Mouse (Mus musculus): Measurements from ENCODE around the gene Fkbp10. TPM values are rescaled to one million over a fixed set of nuclear protein-coding genes. Genes with fewer than 3 reads are reported as not detected.

The Fkbp10 gene
- polyA plus RNA-seq, 1 experiment from 2014 or later, result 106 TPM

- Histone ChIP-seq H3K27ac (ENCODE audit: low read length) (peak overlapping the region; percentile 90), H3K9ac (replicated peaks; ENCODE audit: low read depth, low read length) (peak overlapping the region; percentile 67), H3K4me2 (replicated peaks; ENCODE audit: low read depth, low read length) (peak overlapping the region; percentile 78), H3K9me3 (ENCODE audit: control insufficient read depth, low read depth, low read length) (no peaks in the 10 kb centered on the region), H3K27me3 (ENCODE audit: control insufficient read depth, insufficient read depth, low read length) (no peaks in the 10 kb centered on the region), H3K36me3 (ENCODE audit: control insufficient read depth, insufficient read depth, low read length) (no peaks in the 10 kb centered on the region), H3K4me1 (ENCODE audit: control insufficient read depth, insufficient read depth, low read length) (peaks cover 55% of the 10 kb centered on the region), H3K4me3 (ENCODE audit: low read depth, low read length) (peak overlapping the region; percentile 76)
- ATAC-seq (ENCODE audit: insufficient number of reproducible peaks, insufficient read depth, low FRiP score, low read depth), result no peak
- WGBS, result 21% methylated on average over 17 of the region's 17 CpGs
Observed at GRCm38 (mm10) chr11:100395861-100396631, 19.5 kb upstream of the Fkbp10 start.

GRCm38 (mm10) chr11:100396886-100397599, 18.5 kb upstream of the Fkbp10 start:
- Histone ChIP-seq H3K4me2 (replicated peaks; ENCODE audit: low read depth, low read length) (peak overlapping the region; percentile 78), H3K4me1 (ENCODE audit: control insufficient read depth, insufficient read depth, low read length) (peaks cover 51% of the 10 kb centered on the region), H3K27me3 (ENCODE audit: control insufficient read depth, insufficient read depth, low read length) (no peaks in the 10 kb centered on the region), H3K9me3 (ENCODE audit: control insufficient read depth, low read depth, low read length) (no peaks in the 10 kb centered on the region), H3K9ac (replicated peaks; ENCODE audit: low read depth, low read length) (peak overlapping the region; percentile 67), H3K27ac (ENCODE audit: low read length) (peak overlapping the region; percentile 90), H3K4me3 (ENCODE audit: low read depth, low read length) (peak overlapping the region; percentile 76), H3K36me3 (ENCODE audit: control insufficient read depth, insufficient read depth, low read length) (no peaks in the 10 kb centered on the region)
- peak; percentile 8; the same call in 1 of the 2 replicates for ATAC-seq (ENCODE audit: insufficient number of reproducible peaks, insufficient read depth, low FRiP score, low read depth)
- 2% methylated on average over 42 of the region's 42 CpGs for WGBS

GRCm38 (mm10) chr11:100397600-100398389, 17.7 kb upstream of the Fkbp10 start, which contains the start of gene Jup:
Jup (minus strand) TSS chr11:100397763.
- Histone ChIP-seq H3K9me3 (ENCODE audit: control insufficient read depth, low read depth, low read length) (no peaks in the 10 kb centered on the region), H3K36me3 (ENCODE audit: control insufficient read depth, insufficient read depth, low read length) (no peaks in the 10 kb centered on the region), H3K4me2 (replicated peaks; ENCODE audit: low read depth, low read length) (peak within 1 kb of the TSS; percentile 78), H3K4me1 (ENCODE audit: control insufficient read depth, insufficient read depth, low read length) (peaks cover 51% of the 10 kb centered on the region), H3K9ac (replicated peaks; ENCODE audit: low read depth, low read length) (peak within 1 kb of the TSS; percentile 67), H3K27ac (ENCODE audit: low read length) (peak within 1 kb of the TSS; percentile 90), H3K4me3 (ENCODE audit: low read depth, low read length) (peak within 1 kb of the TSS; percentile 76), H3K27me3 (ENCODE audit: control insufficient read depth, insufficient read depth, low read length) (no peaks in the 10 kb centered on the region)
- ATAC-seq (ENCODE audit: insufficient number of reproducible peaks, insufficient read depth, low FRiP score, low read depth), result peak; percentile 98
- WGBS, result under 1% methylated on average over 37 of the region's 37 CpGs

GRCm38 (mm10) chr11:100398517-100398916, 17.0 kb upstream of the Fkbp10 start:
- Histone ChIP-seq H3K27ac (ENCODE audit: low read length) (peak overlapping the region; percentile 3; the same call in 1 of the 2 replicates), H3K9ac (replicated peaks; ENCODE audit: low read depth, low read length) (no peak overlapping the region), H3K9me3 (ENCODE audit: control insufficient read depth, low read depth, low read length) (no peaks in the 10 kb centered on the region), H3K4me2 (replicated peaks; ENCODE audit: low read depth, low read length) (peak overlapping the region; percentile 35; the same call in 1 of the 2 replicates), H3K36me3 (ENCODE audit: control insufficient read depth, insufficient read depth, low read length) (no peaks in the 10 kb centered on the region), H3K4me1 (ENCODE audit: control insufficient read depth, insufficient read depth, low read length) (peaks cover 50% of the 10 kb centered on the region), H3K4me3 (ENCODE audit: low read depth, low read length) (peak overlapping the region; percentile 76; the same call in 1 of the 2 replicates), H3K27me3 (ENCODE audit: control insufficient read depth, insufficient read depth, low read length) (no peaks in the 10 kb centered on the region)
- WGBS, result 91% methylated on average over 7 of the region's 7 CpGs
- no peak for ATAC-seq (ENCODE audit: insufficient number of reproducible peaks, insufficient read depth, low FRiP score, low read depth)

GRCm38 (mm10) chr11:100399320-100399719, 16.2 kb upstream of the Fkbp10 start:
- Histone ChIP-seq H3K36me3 (ENCODE audit: control insufficient read depth, insufficient read depth, low read length) (no peaks in the 10 kb centered on the region), H3K27me3 (ENCODE audit: control insufficient read depth, insufficient read depth, low read length) (no peaks in the 10 kb centered on the region), H3K4me3 (ENCODE audit: low read depth, low read length) (no peak overlapping the region), H3K4me2 (replicated peaks; ENCODE audit: low read depth, low read length) (no peak overlapping the region), H3K9ac (replicated peaks; ENCODE audit: low read depth, low read length) (no peak overlapping the region; the same call in 1 of the 2 replicates), H3K9me3 (ENCODE audit: control insufficient read depth, low read depth, low read length) (no peaks in the 10 kb centered on the region), H3K4me1 (ENCODE audit: control insufficient read depth, insufficient read depth, low read length) (peaks cover 48% of the 10 kb centered on the region), H3K27ac (ENCODE audit: low read length) (no peak overlapping the region)
- no peak for ATAC-seq (ENCODE audit: insufficient number of reproducible peaks, insufficient read depth, low FRiP score, low read depth)
- 70% methylated on average over 9 of the region's 9 CpGs for WGBS

- Histone ChIP-seq H3K4me2 (replicated peaks; ENCODE audit: low read depth, low read length) (no peak overlapping the region), H3K9me3 (ENCODE audit: control insufficient read depth, low read depth, low read length) (no peaks in the 10 kb centered on the region), H3K27me3 (ENCODE audit: control insufficient read depth, insufficient read depth, low read length) (no peaks in the 10 kb centered on the region), H3K9ac (replicated peaks; ENCODE audit: low read depth, low read length) (no peak overlapping the region), H3K4me1 (ENCODE audit: control insufficient read depth, insufficient read depth, low read length) (peaks cover 42% of the 10 kb centered on the region), H3K36me3 (ENCODE audit: control insufficient read depth, insufficient read depth, low read length) (no peaks in the 10 kb centered on the region), H3K27ac (ENCODE audit: low read length) (peak overlapping the region; percentile 39), H3K4me3 (ENCODE audit: low read depth, low read length) (no peak overlapping the region)
- ATAC-seq (ENCODE audit: insufficient number of reproducible peaks, insufficient read depth, low FRiP score, low read depth), result no peak
- 68% methylated on average over 12 of the region's 12 CpGs for WGBS
Observed at GRCm38 (mm10) chr11:100399727-100400538, 15.6 kb upstream of the Fkbp10 start.

GRCm38 (mm10) chr11:100400842-100401241, 14.7 kb upstream of the Fkbp10 start:
- no peaks in the 10 kb centered on the region for H3K27me3 ChIP-seq (ENCODE audit: control insufficient read depth, insufficient read depth, low read length)
- 70% methylated on average over 6 of the region's 6 CpGs for WGBS
- no peak overlapping the region for H3K27ac ChIP-seq (ENCODE audit: low read length)
- no peak for ATAC-seq (ENCODE audit: insufficient number of reproducible peaks, insufficient read depth, low FRiP score, low read depth)
- no peaks in the 10 kb centered on the region for H3K9me3 ChIP-seq (ENCODE audit: control insufficient read depth, low read depth, low read length)
- H3K36me3 ChIP-seq (ENCODE audit: control insufficient read depth, insufficient read depth, low read length), result no peaks in the 10 kb centered on the region
- peaks cover 33% of the 10 kb centered on the region for H3K4me1 ChIP-seq (ENCODE audit: control insufficient read depth, insufficient read depth, low read length)
- no peak overlapping the region for H3K4me3 ChIP-seq (ENCODE audit: low read depth, low read length)
- no peak overlapping the region for H3K4me2 ChIP-seq (replicated peaks; ENCODE audit: low read depth, low read length)
- H3K9ac ChIP-seq (replicated peaks; ENCODE audit: low read depth, low read length), result no peak overlapping the region
